Mouse (Mus musculus): ENCODE data around the gene Kcnd3.

The Kcnd3 gene

GRCm38 (mm10) chr3:105720514-105720913, 268.4 kb downstream of the Kcnd3 start:
- no peak for DNase-seq (ENCODE audit: low spot score in 2 of 2)

- DNase-seq (ENCODE audit: low spot score in 2 of 2), result no peak
Observed at GRCm38 (mm10) chr3:105721681-105722201, 269.6 kb downstream of the Kcnd3 start.

- DNase-seq (ENCODE audit: low spot score in 2 of 2), result no peak
Observed at GRCm38 (mm10) chr3:105722510-105722909, 270.4 kb downstream of the Kcnd3 start.
